Mouse (Mus musculus) 3T3-L1 (cell line): Measurements from ENCODE around the gene Tymp.
A peak's percentile ranks its signal among the peaks of the same experiment; 100 is the strongest.

Experiments used
- DNase-seq: peaks from one replicate; pipeline ENCODE4 v3.0.0-alpha.2; 2015; ENCODE audit warnings: low read depth, low spot score

Gene Tymp

DNA sequence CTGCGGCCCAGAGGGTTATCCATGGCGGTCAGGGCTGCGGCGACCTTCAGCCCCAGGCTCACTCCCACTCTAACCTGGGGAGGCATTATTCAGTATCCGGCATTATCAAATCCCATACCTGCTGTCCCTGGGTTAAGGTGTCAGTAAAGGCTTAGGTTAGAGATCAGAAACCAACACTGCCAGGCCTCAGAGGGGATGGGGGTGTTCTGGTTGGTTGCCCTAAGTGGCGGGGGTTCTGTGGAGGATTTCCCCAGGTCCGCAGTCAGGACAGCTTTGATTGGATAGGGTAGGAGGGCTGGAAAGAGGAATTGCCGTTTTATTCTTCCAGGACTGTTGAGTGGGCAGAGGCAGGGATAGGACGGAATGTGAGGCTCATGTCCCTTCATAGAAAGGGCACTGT lies 2.5 kb downstream of the Tymp start:
- no peak for DNase-seq

DNA sequence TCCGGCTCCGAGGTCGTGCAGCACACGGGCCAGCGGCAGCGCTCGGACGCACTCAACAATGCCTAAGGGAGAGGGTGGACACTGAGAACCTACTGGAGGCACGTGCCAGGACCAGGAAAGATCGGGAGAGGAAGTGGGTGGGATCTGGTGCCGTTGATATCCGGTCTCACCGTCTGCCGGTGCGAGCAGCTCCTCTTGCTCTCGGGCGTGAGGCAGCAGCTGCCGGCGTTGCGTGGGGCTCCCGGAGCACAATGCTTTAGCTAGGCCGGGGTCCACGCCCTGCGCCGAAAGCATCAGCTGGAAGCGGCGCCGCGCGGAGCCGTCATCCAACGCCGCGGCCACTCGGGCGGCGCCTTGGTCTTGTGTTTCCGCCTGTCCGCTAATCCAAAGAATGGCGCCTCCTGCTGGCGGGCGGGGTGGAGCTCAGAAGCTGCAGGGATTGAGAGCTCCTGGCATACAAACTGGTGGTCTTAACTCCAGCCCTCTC lies 3.0 kb downstream of the Tymp start, which contains the start of gene Sco2:
Sco2 (minus strand) TSS at position 85 of the 487 bp plus-strand sequence.
- DNase-seq = peak; percentile 89

GRCm38 (mm10) chr15:89373027-89373761 lies 3.6 kb downstream of the Tymp start:
- DNase-seq = peak; percentile 86

DNA sequence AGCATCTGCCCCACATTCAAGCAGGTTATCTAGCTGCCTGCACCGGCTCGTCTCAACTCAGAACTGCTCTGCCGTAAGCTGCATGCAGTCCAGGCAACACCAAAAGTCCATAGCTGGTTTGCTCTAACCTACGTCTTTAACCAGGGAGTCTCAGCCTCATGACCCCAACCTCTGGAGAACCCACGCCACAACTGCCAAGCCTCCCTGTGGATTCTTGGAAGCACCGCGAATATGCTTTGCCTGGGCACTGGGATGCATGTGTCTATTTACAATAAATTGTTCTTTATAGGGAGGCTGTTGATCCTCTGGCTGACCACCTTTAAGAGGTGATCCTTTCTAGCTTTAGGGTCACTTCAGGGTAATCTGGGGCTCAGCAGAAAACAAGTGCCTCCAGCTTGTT lies 4.3 kb downstream of the Tymp start:
- no peak for DNase-seq

DNA sequence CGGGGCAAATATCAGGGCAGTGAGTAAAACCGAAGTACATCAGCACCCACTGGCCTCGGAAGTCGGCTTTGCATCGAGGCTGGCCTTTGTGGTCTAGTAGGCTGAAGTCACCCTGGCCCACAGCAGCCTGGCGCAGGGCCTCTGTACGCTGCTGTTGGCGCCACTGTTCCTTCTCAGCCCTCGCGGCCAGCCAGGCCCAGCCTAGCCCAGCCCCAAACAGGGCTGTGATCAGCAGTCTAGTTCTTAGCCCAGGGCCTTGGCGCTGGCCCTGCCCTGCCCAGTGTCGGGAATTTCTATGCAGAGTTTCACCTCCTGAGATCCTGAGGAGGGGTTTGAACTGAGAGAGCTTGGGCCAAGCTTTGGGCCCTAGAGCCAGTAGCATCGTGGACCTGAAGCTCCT lies 4.8 kb downstream of the Tymp start:
- DNase-seq = no peak

DNA sequence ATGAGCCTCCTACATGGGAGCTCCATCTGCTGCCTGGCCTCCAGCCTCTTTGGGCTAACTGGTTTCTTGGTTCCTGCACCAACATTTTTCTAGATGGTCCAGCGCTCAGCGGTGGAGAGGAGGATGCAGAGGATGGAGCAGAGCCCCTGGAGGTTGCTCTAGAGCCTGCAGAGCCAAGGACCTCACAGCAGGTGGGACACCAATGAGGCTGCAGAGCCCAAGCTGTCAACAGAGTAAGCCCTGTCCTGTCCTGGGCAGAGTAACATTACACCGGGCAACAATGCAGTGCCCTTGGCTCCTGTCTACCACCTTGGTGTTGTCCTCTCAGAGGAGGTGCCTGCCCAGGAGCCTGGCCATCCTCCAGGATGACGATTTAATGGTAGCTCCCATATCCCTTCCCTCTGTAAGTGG lies 11.7 kb downstream of the Tymp start:
- no peak for DNase-seq

- DNase-seq = no peak
Observed at GRCm38 (mm10) chr15:89363051-89363450, 13.8 kb downstream of the Tymp start.

- DNase-seq = no peak
Observed at GRCm38 (mm10) chr15:89358784-89359183, 18.1 kb downstream of the Tymp start.

- DNase-seq = peak; percentile 99
Observed at GRCm38 (mm10) chr15:89356372-89356771, 20.5 kb downstream of the Tymp start.

DNA sequence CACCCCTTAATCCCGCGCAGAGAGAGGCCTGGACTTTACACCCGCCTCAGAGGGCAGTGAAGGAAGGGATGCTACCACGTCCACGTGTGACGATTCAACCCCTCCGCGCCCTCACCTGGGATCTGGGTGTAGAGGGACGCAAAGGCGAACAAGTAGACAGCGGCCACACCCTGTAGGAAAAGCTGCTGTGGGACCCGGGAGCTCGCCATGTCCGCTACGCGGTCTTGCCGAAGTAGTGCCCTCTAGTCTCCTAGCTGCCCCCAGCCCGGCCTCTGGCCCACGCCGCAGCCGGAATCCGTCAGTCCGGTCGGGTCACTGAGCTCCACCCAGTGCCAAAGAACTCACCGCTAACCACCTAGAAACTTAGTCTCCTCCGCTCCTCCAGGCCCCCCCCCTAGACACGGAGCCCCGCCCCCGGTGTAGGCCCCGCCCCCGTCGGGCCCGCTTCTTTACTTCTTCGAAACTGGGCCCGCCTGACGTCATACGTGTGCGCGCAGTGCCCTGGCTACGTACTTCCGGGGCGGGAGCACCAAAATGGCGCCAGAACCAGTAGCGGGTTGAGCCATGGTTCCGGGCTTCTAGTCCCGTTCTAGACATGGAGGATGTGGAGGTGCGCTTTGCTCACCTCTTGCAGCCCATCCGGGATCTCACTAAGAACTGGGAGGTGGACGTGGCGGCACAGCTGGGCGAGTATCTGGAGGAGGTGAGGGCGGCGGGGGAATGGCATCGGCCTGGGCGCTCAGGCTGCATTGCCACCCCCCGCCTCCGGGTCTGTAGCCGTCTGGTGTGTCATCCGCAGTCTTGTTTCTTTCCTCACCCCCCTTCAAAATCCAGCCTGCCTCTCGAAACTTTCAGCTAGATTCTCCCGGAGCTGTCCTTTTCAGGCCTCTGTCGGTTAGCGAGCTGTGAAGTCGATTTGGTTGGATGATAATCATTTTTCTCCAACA lies 21.3 kb downstream of the Tymp start, which contains the start of the genes Lmf2 and Ncaph2:
Lmf2 (minus strand) TSS at position 419 of the 947 bp plus-strand sequence.
Ncaph2 (plus strand) TSS at position 479 of the 947 bp plus-strand sequence.
- peak; percentile 95 for DNase-seq

DNA sequence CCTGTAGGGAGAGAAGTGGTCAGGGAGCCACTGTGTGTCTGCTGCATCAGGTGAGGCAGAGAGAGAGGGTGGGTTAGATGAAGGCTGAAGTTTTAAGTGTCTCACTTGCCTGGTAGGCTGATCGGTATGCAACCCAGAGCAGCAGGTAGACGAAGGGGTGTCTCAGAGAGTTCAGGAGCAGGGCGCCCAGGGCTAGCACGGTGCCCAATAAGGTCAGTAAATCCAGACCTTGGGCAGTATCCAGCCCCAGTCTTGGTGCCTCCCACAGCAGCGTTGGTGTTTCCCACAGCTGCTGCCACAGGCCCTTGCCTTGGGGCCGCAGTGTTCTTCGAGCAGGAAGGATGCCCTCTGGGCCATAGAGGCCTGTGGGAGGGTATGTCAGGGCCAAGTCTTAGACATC lies 22.4 kb downstream of the Tymp start:
- no peak for DNase-seq

- no peak for DNase-seq
Observed at GRCm38 (mm10) chr15:89353837-89354236, 23.0 kb downstream of the Tymp start.

GRCm38 (mm10) chr15:89352795-89353194 lies 24.0 kb downstream of the Tymp start:
- no peak for DNase-seq

GRCm38 (mm10) chr15:89352054-89352453 lies 24.8 kb downstream of the Tymp start:
- DNase-seq = no peak

GRCm38 (mm10) chr15:89351302-89351701 lies 25.5 kb downstream of the Tymp start:
- no peak for DNase-seq

DNA sequence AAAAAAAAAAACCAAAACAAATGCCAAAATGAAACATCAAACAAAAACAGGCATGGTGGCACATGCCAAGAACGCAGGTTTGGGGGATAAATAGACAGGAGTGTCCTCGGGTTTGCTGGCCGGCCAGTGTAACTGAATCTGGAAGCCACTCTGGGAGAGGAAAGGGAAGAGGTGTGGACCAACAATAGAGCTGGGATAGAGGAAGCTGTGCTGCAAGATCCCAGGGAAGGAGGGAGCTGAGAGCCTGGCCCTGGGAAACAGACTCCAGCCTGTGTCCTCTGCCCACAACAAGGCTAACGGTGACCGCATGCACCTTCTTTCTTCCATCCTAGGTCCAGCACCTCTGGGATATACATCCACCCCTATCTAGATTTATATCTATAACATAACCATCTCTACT lies 26.4 kb downstream of the Tymp start:
- DNase-seq = no peak

- DNase-seq = peak; percentile 20
Observed at GRCm38 (mm10) chr15:89343325-89343724, 33.5 kb downstream of the Tymp start.

- no peak for DNase-seq
Observed at GRCm38 (mm10) chr15:89341678-89342077, 35.2 kb downstream of the Tymp start.

DNA sequence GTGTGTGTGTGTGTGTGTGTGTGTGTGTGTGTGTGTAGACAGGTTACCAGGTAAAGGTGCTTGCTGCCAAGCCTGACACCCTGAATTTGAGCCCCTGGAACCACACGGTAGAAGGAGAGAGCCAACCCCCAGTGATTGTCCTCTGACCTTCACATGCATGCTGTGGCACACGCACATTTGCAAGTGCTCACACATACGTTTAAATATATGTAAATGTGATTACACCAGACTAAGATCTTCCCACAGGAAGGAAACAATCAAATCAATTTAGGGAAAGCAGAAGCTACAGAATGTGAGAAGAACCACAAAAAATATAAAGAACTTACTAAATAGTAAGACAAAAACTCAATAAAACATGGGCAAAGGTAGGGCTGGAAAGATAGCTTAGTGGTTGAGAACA lies 36.7 kb downstream of the Tymp start:
- no peak for DNase-seq

GRCm38 (mm10) chr15:89339696-89340095 lies 37.1 kb downstream of the Tymp start:
- no peak for DNase-seq

- no peak for DNase-seq
Observed at GRCm38 (mm10) chr15:89336422-89336821, 40.4 kb downstream of the Tymp start.
